Mouse (Mus musculus): Measurements from ENCODE around the gene Lst1.
A peak's percentile ranks its signal among the peaks of the same experiment; 100 is the strongest.
"Not testable (repeated sequence)": the region's sequence is repeated elsewhere in the genome, so short reads cannot be mapped to it uniquely, and the experiment has no call there.

The Lst1 gene

GRCm38 (mm10) chr17:35187959-35188610 is at the start of gene Lst1:
Gene Lst1 (minus strand): TSS chr17:35188439.
- no peak for DNase-seq (ENCODE audit: low read depth)

GRCm38 (mm10) chr17:35237504-35237903 is 49.3 kb upstream of the Lst1 start:
- DNase-seq (ENCODE audit: low read depth), result no peak

- no peak for DNase-seq (ENCODE audit: low read depth)
Measured at GRCm38 (mm10) chr17:35236996-35237395, 48.8 kb upstream of the Lst1 start.

GRCm38 (mm10) chr17:35236390-35236746 is 48.1 kb upstream of the Lst1 start:
- peak; percentile 71 for DNase-seq (ENCODE audit: low read depth)

GRCm38 (mm10) chr17:35235614-35236389 is 47.6 kb upstream of the Lst1 start, which contains the start of gene Nfkbil1:
Gene Nfkbil1 (minus strand): TSS chr17:35235792.
- peak; percentile 85 for DNase-seq (ENCODE audit: low read depth)

GRCm38 (mm10) chr17:35234903-35235302 is 46.7 kb upstream of the Lst1 start:
- DNase-seq (ENCODE audit: low read depth), result no peak

- not testable (repeated sequence) for DNase-seq (ENCODE audit: low read depth)
Measured at GRCm38 (mm10) chr17:35234090-35234489, 45.9 kb upstream of the Lst1 start.

- no peak for DNase-seq (ENCODE audit: low read depth)
Measured at GRCm38 (mm10) chr17:35233114-35233980, 45.1 kb upstream of the Lst1 start, which contains the start of gene Atp6v1g2. Gene Atp6v1g2 (plus strand): TSS chr17:35233660.

- DNase-seq (ENCODE audit: low read depth), result no peak
Measured at GRCm38 (mm10) chr17:35232659-35233058, 44.4 kb upstream of the Lst1 start.

- no peak for DNase-seq (ENCODE audit: low read depth)
Measured at GRCm38 (mm10) chr17:35232043-35232442, 43.8 kb upstream of the Lst1 start.

GRCm38 (mm10) chr17:35231022-35231421 is 42.8 kb upstream of the Lst1 start:
- DNase-seq (ENCODE audit: low read depth), result no peak

GRCm38 (mm10) chr17:35226561-35227046 is 38.4 kb upstream of the Lst1 start:
- no peak for DNase-seq (ENCODE audit: low read depth)

- peak; percentile 40 for DNase-seq (ENCODE audit: low read depth)
Measured at GRCm38 (mm10) chr17:35225456-35225855, 37.2 kb upstream of the Lst1 start.

GRCm38 (mm10) chr17:35224641-35225040 is 36.4 kb upstream of the Lst1 start:
- no peak for DNase-seq (ENCODE audit: low read depth)

- DNase-seq (ENCODE audit: low read depth), result no peak
Measured at GRCm38 (mm10) chr17:35222299-35222698, 34.1 kb upstream of the Lst1 start.

GRCm38 (mm10) chr17:35220156-35220952 is 32.1 kb upstream of the Lst1 start, which contains the start of gene Gm16181:
Gene Gm16181 (plus strand): TSS chr17:35220834.
- no peak for DNase-seq (ENCODE audit: low read depth)

- no peak for DNase-seq (ENCODE audit: low read depth)
Measured at GRCm38 (mm10) chr17:35219601-35220041, 31.4 kb upstream of the Lst1 start.

GRCm38 (mm10) chr17:35218516-35219193 is 30.4 kb upstream of the Lst1 start:
- DNase-seq (ENCODE audit: low read depth), result no peak

GRCm38 (mm10) chr17:35213071-35213470 is 24.8 kb upstream of the Lst1 start:
- no peak for DNase-seq (ENCODE audit: low read depth)

GRCm38 (mm10) chr17:35210593-35210992 is 22.4 kb upstream of the Lst1 start:
- DNase-seq (ENCODE audit: low read depth), result no peak

Measured in fibroblast of lung, adult 2 months (primary cell).